Mouse (Mus musculus): Measurements from ENCODE around the gene Dnah8. TPM values are rescaled to one million over a fixed set of nuclear protein-coding genes. Genes with fewer than 3 reads are reported as not detected.

Dnah8 gene
- polyA plus RNA-seq, 1 experiment, result 295 TPM

DNA sequence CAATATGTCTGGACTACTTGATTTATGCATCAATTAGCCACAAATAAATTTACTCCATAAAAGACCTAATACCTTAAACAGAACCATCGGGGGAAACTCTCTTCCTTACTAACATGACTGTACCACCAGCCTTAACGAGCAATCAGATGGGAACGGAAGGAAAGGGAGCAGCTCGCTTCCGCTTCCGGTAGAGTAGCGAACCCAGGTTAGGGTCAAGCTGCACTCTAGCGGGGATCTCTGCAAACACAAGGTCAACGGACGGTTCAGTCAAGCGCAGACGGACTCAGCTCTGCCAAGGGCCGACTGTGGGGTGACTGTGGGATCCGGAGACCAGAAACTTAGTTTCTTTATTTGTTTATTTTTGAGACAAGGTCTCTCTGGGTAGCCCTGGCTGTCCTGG, 22.0 kb upstream of the Dnah8 start:
- Histone ChIP-seq H3K27ac (ENCODE audit: control insufficient read depth, insufficient read depth, low read depth, low read length) (no peak overlapping the region), H3K4me3 (ENCODE audit: control insufficient read depth, low read depth, low read length) (no peak overlapping the region), H3K36me3 (ENCODE audit: control insufficient read depth, insufficient read depth, low read length) (no peaks in the 10 kb centered on the region), H3K27me3 (ENCODE audit: control insufficient read depth, insufficient read depth, low read length) (no peaks in the 10 kb centered on the region), H3K4me1 (ENCODE audit: control insufficient read depth, insufficient read depth, low read length) (no peaks in the 10 kb centered on the region)
- TF ChIP-seq POLR2A (IDR thresholded peaks at IDR 0.05; ENCODE audit: control insufficient read depth, low read depth, low read length), result no peak
- TF ChIP-seq CTCF (IDR thresholded peaks at IDR 0.05; ENCODE audit: control insufficient read depth, insufficient read depth, insufficient replicate concordance, low read depth, low read length), result no peak

DNA sequence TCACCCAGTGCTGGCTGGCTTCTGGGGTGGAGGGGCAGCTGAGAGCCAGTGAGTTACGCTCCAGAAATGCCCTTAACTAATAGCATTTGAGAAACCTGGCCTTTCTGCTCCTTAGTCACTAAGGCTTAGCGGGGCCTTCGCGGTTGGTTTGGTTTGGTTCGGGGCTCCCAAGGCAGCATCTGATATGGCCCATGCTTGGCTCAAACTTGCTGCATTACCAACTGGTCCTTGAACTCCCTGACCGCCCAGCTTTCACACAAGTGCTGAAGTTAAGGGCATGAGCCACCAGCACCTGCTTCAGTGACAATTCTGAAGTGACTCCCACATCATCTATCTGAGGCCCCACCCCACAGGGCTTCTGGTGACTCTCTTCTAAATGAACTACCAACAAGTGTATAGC, 19.9 kb upstream of the Dnah8 start:
- Histone ChIP-seq H3K27ac (ENCODE audit: control insufficient read depth, insufficient read depth, low read depth, low read length) (no peak overlapping the region), H3K27me3 (ENCODE audit: control insufficient read depth, insufficient read depth, low read length) (no peaks in the 10 kb centered on the region), H3K4me3 (ENCODE audit: control insufficient read depth, low read depth, low read length) (no peak overlapping the region), H3K4me1 (ENCODE audit: control insufficient read depth, insufficient read depth, low read length) (no peaks in the 10 kb centered on the region), H3K36me3 (ENCODE audit: control insufficient read depth, insufficient read depth, low read length) (no peaks in the 10 kb centered on the region)
- TF ChIP-seq POLR2A (IDR thresholded peaks at IDR 0.05; ENCODE audit: control insufficient read depth, low read depth, low read length) (no peak), CTCF (IDR thresholded peaks at IDR 0.05; ENCODE audit: control insufficient read depth, insufficient read depth, insufficient replicate concordance, low read depth, low read length) (no peak)

DNA sequence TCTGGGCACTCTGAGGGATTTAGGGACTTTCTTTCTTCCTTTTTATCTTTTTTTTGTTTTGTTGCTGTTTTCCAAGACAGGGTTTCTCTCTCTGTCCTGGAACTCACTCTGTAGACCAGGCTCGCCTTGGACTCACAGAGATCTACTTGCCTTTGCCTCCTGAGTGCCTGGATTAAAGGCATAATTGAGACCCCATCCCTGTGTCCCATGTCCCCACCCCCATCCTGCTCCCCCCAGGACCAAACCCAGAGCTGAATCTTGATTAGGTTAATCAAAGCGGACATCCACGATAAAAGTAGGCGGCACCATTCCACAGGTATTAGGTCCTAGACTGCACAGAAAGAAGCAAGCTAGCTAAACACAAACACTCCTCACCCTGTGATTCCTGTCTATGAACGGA, 19.2 kb upstream of the Dnah8 start:
- no peaks in the 10 kb centered on the region for H3K36me3 ChIP-seq (ENCODE audit: control insufficient read depth, insufficient read depth, low read length)
- no peaks in the 10 kb centered on the region for H3K27me3 ChIP-seq (ENCODE audit: control insufficient read depth, insufficient read depth, low read length)
- no peak overlapping the region for H3K4me3 ChIP-seq (ENCODE audit: control insufficient read depth, low read depth, low read length)
- no peak overlapping the region for H3K27ac ChIP-seq (ENCODE audit: control insufficient read depth, insufficient read depth, low read depth, low read length)
- no peaks in the 10 kb centered on the region for H3K4me1 ChIP-seq (ENCODE audit: control insufficient read depth, insufficient read depth, low read length)
- TF ChIP-seq POLR2A (IDR thresholded peaks at IDR 0.05; ENCODE audit: control insufficient read depth, low read depth, low read length) (no peak), CTCF (IDR thresholded peaks at IDR 0.05; ENCODE audit: control insufficient read depth, insufficient read depth, insufficient replicate concordance, low read depth, low read length) (no peak)

DNA sequence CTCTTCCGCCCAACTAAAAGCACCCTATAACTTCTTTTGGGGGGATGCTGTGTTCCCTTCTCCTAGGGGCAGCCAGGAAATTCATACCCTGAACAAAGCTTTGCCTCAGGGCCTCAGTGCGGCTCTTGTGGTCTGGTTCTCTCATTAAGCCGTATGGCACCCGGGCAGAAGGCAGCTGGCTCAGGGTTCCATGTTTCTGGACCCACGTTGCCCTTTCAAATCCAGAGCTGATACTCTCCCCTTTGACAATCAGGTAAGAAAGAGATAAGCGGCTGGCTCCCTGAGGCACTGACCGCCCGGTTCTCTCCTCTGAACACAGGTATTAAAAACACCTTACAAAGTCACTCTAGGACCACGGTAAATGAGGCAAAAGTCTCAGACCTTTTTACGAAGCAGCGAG, 17.9 kb upstream of the Dnah8 start:
- Histone ChIP-seq H3K27ac (ENCODE audit: control insufficient read depth, insufficient read depth, low read depth, low read length) (no peak overlapping the region), H3K27me3 (ENCODE audit: control insufficient read depth, insufficient read depth, low read length) (no peaks in the 10 kb centered on the region), H3K36me3 (ENCODE audit: control insufficient read depth, insufficient read depth, low read length) (no peaks in the 10 kb centered on the region), H3K4me1 (ENCODE audit: control insufficient read depth, insufficient read depth, low read length) (no peaks in the 10 kb centered on the region), H3K4me3 (ENCODE audit: control insufficient read depth, low read depth, low read length) (no peak overlapping the region)
- TF ChIP-seq POLR2A (IDR thresholded peaks at IDR 0.05; ENCODE audit: control insufficient read depth, low read depth, low read length) (no peak), CTCF (IDR thresholded peaks at IDR 0.05; ENCODE audit: control insufficient read depth, insufficient read depth, insufficient replicate concordance, low read depth, low read length) (no peak)

GRCm38 (mm10) chr17:30606634-30607081, 17.5 kb upstream of the Dnah8 start:
- no peak for TF ChIP-seq POLR2A (IDR thresholded peaks at IDR 0.05; ENCODE audit: control insufficient read depth, low read depth, low read length)
- TF ChIP-seq CTCF (IDR thresholded peaks at IDR 0.05; ENCODE audit: control insufficient read depth, insufficient read depth, insufficient replicate concordance, low read depth, low read length), result no peak

GRCm38 (mm10) chr17:30607330-30607729, 16.8 kb upstream of the Dnah8 start:
- peaks cover 6% of the 10 kb centered on the region for H3K4me1 ChIP-seq (ENCODE audit: control insufficient read depth, insufficient read depth, low read length)
- no peak overlapping the region for H3K4me3 ChIP-seq (ENCODE audit: control insufficient read depth, low read depth, low read length)
- TF ChIP-seq CTCF (IDR thresholded peaks at IDR 0.05; ENCODE audit: control insufficient read depth, insufficient read depth, insufficient replicate concordance, low read depth, low read length) (no peak), POLR2A (IDR thresholded peaks at IDR 0.05; ENCODE audit: control insufficient read depth, low read depth, low read length) (no peak)
- H3K27ac ChIP-seq (ENCODE audit: control insufficient read depth, insufficient read depth, low read depth, low read length), result no peak overlapping the region
- no peaks in the 10 kb centered on the region for H3K27me3 ChIP-seq (ENCODE audit: control insufficient read depth, insufficient read depth, low read length)
- H3K36me3 ChIP-seq (ENCODE audit: control insufficient read depth, insufficient read depth, low read length), result no peaks in the 10 kb centered on the region

More at GRCm38 (mm10) chr17:30606634-30607081, 17.5 kb upstream of the Dnah8 start:
- peaks cover 3% of the 10 kb centered on the region; the same call in 1 of the 2 replicates for H3K4me1 ChIP-seq (ENCODE audit: control insufficient read depth, insufficient read depth, low read length)
- no peaks in the 10 kb centered on the region for H3K36me3 ChIP-seq (ENCODE audit: control insufficient read depth, insufficient read depth, low read length)
- H3K27ac ChIP-seq (ENCODE audit: control insufficient read depth, insufficient read depth, low read depth, low read length), result no peak overlapping the region
- no peak overlapping the region for H3K4me3 ChIP-seq (ENCODE audit: control insufficient read depth, low read depth, low read length)
- H3K27me3 ChIP-seq (ENCODE audit: control insufficient read depth, insufficient read depth, low read length), result no peaks in the 10 kb centered on the region

DNA sequence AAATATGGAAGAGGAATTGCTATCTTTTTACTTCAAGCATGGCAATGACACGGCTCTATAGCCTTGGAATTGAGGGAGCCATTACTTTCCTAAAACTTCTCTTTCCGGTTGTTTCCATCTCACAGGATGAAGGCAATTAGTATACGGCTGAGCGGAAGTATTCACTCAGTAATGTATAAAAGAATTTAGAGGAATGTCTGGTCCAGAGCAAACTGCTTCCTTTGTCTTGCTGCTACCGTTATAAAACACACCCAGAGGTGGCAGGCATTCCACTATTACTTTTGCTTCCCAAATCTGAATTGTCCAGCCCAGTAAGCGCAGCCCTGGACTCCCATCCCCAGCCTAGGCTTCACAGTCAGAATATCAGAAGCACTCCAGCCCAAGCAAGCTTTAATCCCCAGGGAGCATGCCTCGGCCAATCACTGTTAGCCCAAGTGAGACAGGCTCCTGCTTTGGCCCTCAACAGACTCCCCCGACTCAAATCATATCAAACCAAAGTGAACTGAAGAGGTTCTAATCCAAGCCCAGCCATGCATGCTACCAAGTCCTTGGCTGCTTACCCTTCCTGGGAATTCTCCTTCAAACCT, 16.2 kb upstream of the Dnah8 start:
- no peak overlapping the region for H3K4me3 ChIP-seq (ENCODE audit: control insufficient read depth, low read depth, low read length)

More for the DNA sequence above, 16.2 kb upstream of the Dnah8 start:
- TF ChIP-seq POLR2A (IDR thresholded peaks at IDR 0.05; ENCODE audit: control insufficient read depth, low read depth, low read length) (no peak), CTCF (IDR thresholded peaks at IDR 0.05; ENCODE audit: control insufficient read depth, insufficient read depth, insufficient replicate concordance, low read depth, low read length) (no peak)
- H3K27ac ChIP-seq (ENCODE audit: control insufficient read depth, insufficient read depth, low read depth, low read length), result no peak overlapping the region
- H3K36me3 ChIP-seq (ENCODE audit: control insufficient read depth, insufficient read depth, low read length), result no peaks in the 10 kb centered on the region
- peaks cover 6% of the 10 kb centered on the region for H3K4me1 ChIP-seq (ENCODE audit: control insufficient read depth, insufficient read depth, low read length)
- H3K27me3 ChIP-seq (ENCODE audit: control insufficient read depth, insufficient read depth, low read length), result no peaks in the 10 kb centered on the region
